Mouse (Mus musculus): ENCODE measurements around the gene Tgm2.
A peak's percentile ranks its signal among the peaks of the same experiment; 100 is the strongest.

Gene Tgm2

GRCm38 (mm10) chr2:158166628-158167027 lies 20.4 kb upstream of the Tgm2 start:
- DNase-seq: peak; percentile 62

GRCm38 (mm10) chr2:158165776-158166175 lies 19.5 kb upstream of the Tgm2 start:
- DNase-seq: no peak

DNA sequence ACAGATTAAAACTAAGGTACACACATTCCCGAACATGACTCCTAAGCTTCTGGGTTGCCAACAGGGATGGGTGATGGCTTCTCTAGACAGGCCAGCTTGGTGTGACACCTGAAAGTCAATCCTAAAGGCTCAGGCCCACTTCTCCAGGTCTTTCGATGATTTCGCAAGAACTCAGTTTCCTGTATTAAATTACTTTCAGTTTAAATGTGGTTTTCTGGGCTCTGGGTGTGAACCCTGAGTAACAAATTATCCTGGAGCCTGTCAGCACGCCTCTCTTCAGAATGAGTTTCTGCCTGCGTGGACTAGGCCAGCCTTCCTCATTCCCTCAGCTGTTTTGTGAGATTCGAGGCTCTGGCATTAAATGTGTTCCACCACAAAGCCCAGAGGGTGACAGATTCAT lies 16.8 kb upstream of the Tgm2 start:
- no peak for DNase-seq

- no peak for DNase-seq
These were observed 15.5 kb upstream of the Tgm2 start for GRCm38 (mm10) chr2:158161761-158162160.

- peak; percentile 45 for DNase-seq
These were observed 13.4 kb upstream of the Tgm2 start for GRCm38 (mm10) chr2:158159376-158160235.

DNA sequence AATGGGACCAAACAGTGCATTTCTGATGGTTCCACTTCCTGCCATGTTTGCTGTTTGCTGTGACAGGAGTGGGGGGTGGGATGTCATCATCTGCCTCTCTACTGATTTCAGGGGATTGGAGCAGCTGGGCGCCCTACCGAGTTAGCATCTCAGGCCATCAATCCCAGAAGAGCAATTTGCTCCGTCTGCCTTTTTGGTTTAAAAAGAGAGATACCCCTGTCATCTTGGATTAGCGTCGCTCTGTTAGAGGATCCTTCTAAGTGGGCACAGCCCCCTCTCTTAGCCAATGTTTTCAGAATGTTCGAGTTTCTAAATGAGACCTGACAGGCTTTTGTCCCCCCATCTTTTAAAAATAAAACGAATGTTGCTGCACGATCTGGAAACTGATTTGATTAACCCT lies 11.4 kb upstream of the Tgm2 start:
- no peak for DNase-seq

GRCm38 (mm10) chr2:158156487-158156886 lies 10.3 kb upstream of the Tgm2 start:
- DNase-seq: no peak

DNA sequence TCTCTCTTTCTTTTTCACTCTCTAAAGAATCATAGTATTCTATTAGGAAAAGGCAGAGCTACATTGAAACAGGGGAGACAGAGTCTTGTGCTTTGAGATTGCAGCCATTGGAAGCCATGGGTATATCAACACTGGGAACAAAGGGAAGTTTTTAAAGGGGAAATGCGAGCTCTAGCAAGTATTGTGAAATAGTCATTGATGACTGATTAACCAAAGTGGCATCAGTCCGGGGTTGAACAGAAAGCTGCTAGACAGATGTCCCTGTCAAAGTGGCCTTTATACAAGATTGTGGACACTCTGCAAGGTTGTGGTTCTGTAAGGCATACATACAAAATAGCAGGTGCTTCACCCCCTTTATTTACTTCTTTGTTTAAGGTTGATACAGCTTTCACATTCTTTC lies 9.4 kb upstream of the Tgm2 start:
- DNase-seq: no peak

GRCm38 (mm10) chr2:158155101-158155500 lies 8.9 kb upstream of the Tgm2 start:
- no peak for DNase-seq

GRCm38 (mm10) chr2:158154641-158155040 lies 8.4 kb upstream of the Tgm2 start:
- DNase-seq: no peak

DNA sequence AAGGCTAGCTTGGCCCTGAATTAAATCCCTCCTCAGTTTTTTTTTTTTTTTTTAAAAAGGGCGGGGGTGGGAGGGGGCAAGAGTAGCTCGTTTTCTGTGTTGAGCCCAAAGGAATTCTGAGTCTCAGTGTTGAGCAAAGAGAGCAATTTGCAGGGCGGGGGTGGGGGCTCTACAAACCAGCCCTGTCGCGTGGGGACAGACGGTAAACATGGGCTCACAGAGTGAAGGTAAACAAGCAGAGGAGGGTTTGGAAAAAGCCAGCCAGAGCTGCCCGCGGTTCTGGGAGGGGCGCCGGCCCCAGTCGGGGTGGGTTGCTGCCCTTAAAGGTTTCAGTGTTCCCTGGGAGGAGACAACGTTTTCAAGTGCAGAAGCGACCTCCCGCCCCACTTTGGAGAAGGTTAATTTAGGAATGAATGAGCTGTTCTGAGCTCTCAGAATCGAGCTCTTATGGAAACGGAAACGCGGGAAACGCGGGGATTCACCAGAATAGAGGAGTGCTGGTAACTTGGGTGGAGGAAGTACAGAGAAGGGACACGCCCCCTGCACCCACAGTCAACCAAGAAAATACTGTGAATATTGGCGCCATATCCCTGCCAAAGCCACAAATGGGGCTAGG lies 7.6 kb upstream of the Tgm2 start:
- no peak for DNase-seq

DNA sequence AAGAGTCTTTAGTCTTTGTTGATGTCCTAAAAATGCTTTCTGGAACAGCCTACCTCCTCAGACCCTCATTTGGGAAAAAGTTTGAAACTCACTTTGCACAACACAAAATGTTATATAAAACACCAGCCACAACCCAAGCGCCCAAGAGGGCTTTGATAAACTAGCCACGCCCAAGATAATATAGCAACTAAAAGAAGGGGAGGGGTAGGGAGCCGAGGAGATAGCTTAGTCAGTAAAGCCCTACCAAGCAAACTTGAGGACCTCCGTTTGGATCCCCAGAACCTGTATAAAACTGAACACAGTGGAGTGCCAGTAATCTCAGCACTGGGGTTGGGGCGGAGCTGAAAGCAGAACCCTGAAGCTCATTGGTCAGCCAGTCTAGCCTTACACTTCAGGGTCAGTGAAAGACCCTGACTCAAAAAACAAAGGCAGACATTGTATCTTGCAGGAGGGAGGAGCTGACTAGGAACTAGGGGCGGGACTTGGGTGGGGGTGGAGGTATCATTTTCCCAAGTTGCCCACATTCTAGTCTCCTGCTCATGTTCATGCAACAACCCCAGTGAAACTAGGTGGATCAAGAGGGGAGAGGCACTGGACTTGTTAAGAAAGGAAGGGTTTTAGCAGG lies 6.6 kb upstream of the Tgm2 start:
- DNase-seq: no peak

DNA sequence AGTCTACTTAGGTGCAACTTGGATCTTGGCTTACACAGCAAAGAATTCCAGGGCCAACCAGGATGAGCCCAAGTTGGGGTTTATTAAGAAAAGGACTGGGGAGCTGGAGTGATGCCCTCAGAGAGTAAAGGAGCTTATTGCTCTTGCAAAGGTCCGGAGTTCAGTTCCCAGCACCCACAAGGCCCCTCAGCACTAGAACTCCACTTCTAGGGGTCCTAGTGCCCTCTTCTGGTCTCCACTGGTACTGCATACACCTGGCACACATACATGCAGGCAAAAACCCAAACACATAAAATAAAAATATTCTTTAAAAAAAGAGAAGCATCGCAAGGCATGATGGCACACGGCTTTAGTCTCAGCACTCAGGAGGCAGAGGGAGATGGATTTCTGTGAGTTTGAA lies 4.8 kb upstream of the Tgm2 start:
- no peak for DNase-seq

DNA sequence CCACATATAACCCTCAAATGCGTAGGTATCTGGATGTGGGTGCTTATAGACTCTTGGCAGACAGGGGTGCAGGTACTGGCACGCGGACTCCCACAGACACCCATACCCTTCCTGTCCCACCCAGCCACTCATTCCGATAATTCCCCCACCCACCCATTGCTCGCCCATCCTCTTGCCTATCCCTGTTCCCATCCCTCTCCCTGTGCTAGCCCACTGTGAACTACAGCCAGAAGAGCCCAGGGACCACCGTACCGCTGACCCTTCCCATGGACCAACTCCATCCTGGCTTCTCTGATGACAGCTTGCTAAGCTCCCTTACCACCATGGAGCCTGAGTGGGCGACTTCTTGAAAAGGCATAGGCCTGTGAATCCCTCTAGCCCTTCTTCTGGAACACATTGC lies 735 bp upstream of the Tgm2 start:
- DNase-seq: no peak

GRCm38 (mm10) chr2:158145528-158146065 lies 639 bp downstream of the Tgm2 start:
- DNase-seq: no peak

- no peak for DNase-seq
These were observed 1.3 kb downstream of the Tgm2 start for GRCm38 (mm10) chr2:158144750-158145527.

- no peak for DNase-seq
These were observed 2.0 kb downstream of the Tgm2 start for GRCm38 (mm10) chr2:158144263-158144662.

DNA sequence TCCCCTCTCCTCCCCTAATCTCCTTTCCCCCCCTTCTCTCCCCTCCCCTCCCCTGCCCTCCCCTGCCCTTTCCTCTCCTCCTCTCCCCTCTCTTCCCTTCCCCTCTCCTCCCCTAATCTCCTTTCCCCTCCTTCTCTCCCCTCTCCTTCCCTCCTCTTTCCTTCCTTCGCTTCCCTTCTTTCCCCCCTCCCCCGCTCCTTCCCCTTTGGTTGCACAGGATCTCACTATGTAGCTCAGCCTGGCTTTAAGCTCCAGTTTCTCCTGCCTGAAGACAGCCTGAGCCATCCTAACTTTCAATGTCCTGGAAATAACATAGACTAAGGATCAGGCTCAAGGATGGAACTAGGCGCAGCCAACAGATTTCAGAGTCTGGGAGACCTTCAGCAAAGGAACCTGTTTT lies 2.4 kb downstream of the Tgm2 start:
- DNase-seq: no peak

DNA sequence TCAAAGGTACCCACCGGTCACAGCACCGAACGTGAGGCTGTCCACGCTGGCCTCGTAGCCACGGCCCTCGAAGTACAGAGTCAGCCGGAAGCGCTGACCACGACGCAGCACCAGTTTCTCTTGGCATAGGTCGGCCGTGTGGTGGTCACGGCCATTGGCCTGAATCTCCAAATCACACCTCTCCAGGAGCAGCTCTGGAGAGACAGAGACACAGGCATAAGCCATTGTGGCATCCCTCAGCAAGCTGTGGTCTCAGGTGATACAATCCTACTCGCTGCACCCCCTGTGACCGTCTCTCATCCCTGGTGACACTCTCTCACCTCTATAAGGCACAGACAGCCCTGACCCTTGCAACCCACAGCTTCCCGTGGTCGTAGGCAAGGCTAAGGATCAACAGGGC lies 3.3 kb downstream of the Tgm2 start:
- no peak for DNase-seq

DNA sequence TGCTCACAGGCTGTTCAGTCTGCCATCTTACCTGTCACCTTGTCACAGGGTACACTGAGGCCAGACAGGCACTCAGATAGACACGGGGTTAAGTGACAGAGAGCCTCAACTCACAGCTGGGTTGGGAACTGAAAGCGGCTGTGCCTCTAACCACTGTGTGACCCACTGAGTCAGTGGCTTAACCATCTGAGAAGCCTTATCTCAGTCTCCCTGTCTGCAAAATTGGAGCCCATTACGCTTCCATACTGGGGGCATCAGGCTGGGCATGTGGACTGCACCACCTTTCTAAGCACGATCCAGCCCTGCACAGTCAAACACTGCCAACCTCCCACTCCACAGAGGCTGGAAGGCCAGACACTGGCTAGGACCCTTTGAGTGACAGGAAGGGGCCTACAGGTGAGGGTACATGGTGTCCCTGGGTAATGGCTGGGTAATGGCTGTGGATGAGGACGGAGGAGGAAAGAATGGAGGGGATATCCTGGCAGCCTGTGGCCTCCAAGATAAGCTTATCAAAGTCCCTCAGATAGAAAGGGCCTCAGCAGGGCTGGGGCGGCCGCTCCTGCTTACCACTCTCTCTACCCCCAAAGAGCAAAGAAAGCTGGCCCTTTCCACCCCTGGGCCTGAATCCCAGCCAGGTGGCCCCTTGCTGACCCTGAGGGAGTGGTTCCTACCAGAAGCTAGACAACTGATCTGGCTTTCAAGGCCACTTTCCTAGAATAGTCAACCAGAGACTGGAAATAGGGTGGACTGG lies 4.4 kb downstream of the Tgm2 start:
- DNase-seq: no peak

- DNase-seq: no peak
These were observed 5.0 kb downstream of the Tgm2 start for GRCm38 (mm10) chr2:158141271-158141670.

- DNase-seq: no peak
These were observed 5.6 kb downstream of the Tgm2 start for GRCm38 (mm10) chr2:158140664-158141063.
